Mouse (Mus musculus) liver, embryonic 14.5 days (tissue): ENCODE data around the gene Tarbp2. TPM values are rescaled to one million over a fixed set of nuclear protein-coding genes. Genes with fewer than 3 reads are reported as not detected.
A peak's percentile ranks its signal among the peaks of the same experiment; 100 is the strongest.

Source experiments
- ATAC-seq: fragments of 200-750 bp; cut with Nextera tagmentation; 2 replicates; pipeline ENCODE4 v1.8.0; 2017; ENCODE audit warnings: moderate number of reproducible peaks, mild to moderate bottlenecking, moderate library complexity; ENCODE audit not compliant: insufficient read depth
- DNase-seq, 3 experiments: peaks; one replicate each; pipeline ENCODE4 v3.0.0-alpha.2; 2012 to 2013; ENCODE audit warnings: low read depth in 3 of 3, low spot score in 3 of 3
- H3K27ac ChIP-seq: fragments of 300-500 bp; sonication (generic); 2 replicates; pipeline ENCODE4 v1.5.1; 2014; ENCODE audit warnings: moderate library complexity, mild to moderate bottlenecking, control low read depth, inconsistent platforms
- H3K27me3 ChIP-seq: fragments of 300-500 bp; sonication (generic); 2 replicates; pipeline ENCODE4 v1.6.1; 2014; ENCODE audit warnings: mild to moderate bottlenecking, low read length, moderate library complexity; ENCODE audit not compliant: control insufficient read depth, insufficient read depth
- H3K36me3 ChIP-seq: fragments of 300-500 bp; sonication (generic); replicated peaks from 2 replicates; pipeline ENCODE4 v1.6.1; 2014; ENCODE audit warnings: low read depth; ENCODE audit not compliant: control insufficient read depth, insufficient read depth
- H3K4me1 ChIP-seq, 2 experiments: fragments of 200-500 bp in 1 of 2; fragments of 300-500 bp in 1 of 2; sonication (generic) in 1 of 2; replicated peaks; 2 replicates each; pipeline ENCODE4 v1.6.1; 2012 to 2014; ENCODE audit warnings: antibody characterized with exemption in 1 of 2, inconsistent platforms in 1 of 2, low read length in 1 of 2; ENCODE audit not compliant: control insufficient read depth in 2 of 2, insufficient read depth in 2 of 2
- H3K4me2 ChIP-seq: fragments of 300-500 bp; sonication (generic); 2 replicates; pipeline ENCODE4 v1.6.1; 2014; ENCODE audit warnings: low read depth, mild to moderate bottlenecking, control low read depth, moderate library complexity
- H3K4me3 ChIP-seq, 2 experiments: fragments of 200-500 bp in 1 of 2; fragments of 300-500 bp in 1 of 2; sonication (generic) in 1 of 2; 2 replicates each; pipeline ENCODE4 v1.5.1; 2012 to 2014; ENCODE audit warnings: low read depth in 2 of 2, low read length in 2 of 2, mild to moderate bottlenecking in 2 of 2, control low read depth in 1 of 2, inconsistent platforms in 1 of 2, moderate library complexity in 1 of 2; ENCODE audit not compliant: insufficient read depth in 1 of 2
- H3K9ac ChIP-seq: fragments of 300-500 bp; sonication (generic); replicated peaks from 2 replicates; pipeline ENCODE4 v1.6.1; 2014; ENCODE audit warnings: mild to moderate bottlenecking, control low read depth, moderate library complexity
- H3K9me3 ChIP-seq: fragments of 300-500 bp; sonication (generic); 2 replicates; pipeline ENCODE4 v1.6.1; 2016; ENCODE audit warnings: low read length, mixed read lengths; ENCODE audit not compliant: control insufficient read depth
- CTCF ChIP-seq: IDR thresholded peaks from 2 replicates; pipeline ENCODE4 v1.5.1; 2016; ENCODE audit warnings: antibody characterized with exemption, low read depth, control low read depth
- EP300 ChIP-seq: IDR thresholded peaks from 2 replicates; pipeline ENCODE4 v1.6.1; 2016; ENCODE audit warnings: antibody characterized with exemption, low read depth
- WGBS: fragments of 180-500 bp; shearing (Covaris S2); extraction: QIAGEN DNeasy Blood & Tissue Kit; methylation state at CpG from one replicate; pipeline ENCODE4 v1.1.7; 2014; ENCODE audit not compliant: insufficient replicate concordance; 5-methylcytosine and 5-hydroxymethylcytosine counted together
- polyA plus RNA-seq, 2 experiments: library from polyadenylated mRNA; depleted of rRNA in 1 of 2; stranded (reverse) in 1 of 2; unstranded in 1 of 2; fragments of >200 nt; fragmentation: Nextera tagmentation in 1 of 2; extraction: Ambion mirVana in 1 of 2; gene quantifications; 2 replicates each; pipeline versions ENCODE4 v1.2.1 to v1.2.3; 2012 to 2014

Tarbp2 gene
- polyA plus RNA-seq, 2 experiments, result 31.5 to 39.6 TPM

DNA sequence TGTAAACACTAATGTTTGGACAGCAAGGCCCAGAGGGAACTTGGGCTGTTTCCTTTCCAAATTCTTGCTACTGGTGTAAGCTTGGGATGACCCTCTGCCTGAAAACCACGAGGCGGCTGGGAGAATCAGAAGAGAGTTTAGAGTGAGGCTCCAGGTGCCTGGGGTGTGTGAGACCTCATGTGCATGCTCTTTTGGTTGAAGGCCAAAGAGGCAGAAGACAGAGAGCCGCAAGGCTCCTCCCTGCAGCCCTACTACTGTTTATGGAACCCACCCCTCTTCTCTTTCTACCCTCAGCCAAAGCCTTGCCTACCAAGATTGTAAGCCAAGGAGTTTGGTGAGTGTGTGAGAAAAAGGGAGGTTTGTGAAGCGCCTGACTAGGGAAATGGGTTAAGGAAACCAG lies 2.2 kb upstream of the Tarbp2 start:
- no peak for DNase-seq
- Histone ChIP-seq H3K27ac (no peak overlapping the region), H3K4me1 (peaks cover 11 to 17% of the 10 kb centered on the region in 2 experiments), H3K9ac (no peak overlapping the region), H3K27me3 (peaks cover 3% of the 10 kb centered on the region), H3K36me3 (no peaks in the 10 kb centered on the region), H3K4me2 (peak overlapping the region; percentile 100), H3K9me3 (no peaks in the 10 kb centered on the region), H3K4me3 (no peak overlapping the region)
- WGBS, result 74% methylated on average over 4 of the region's 4 CpGs
- ATAC-seq, result no peak
- TF ChIP-seq EP300 (no peak), CTCF (no peak)

DNA sequence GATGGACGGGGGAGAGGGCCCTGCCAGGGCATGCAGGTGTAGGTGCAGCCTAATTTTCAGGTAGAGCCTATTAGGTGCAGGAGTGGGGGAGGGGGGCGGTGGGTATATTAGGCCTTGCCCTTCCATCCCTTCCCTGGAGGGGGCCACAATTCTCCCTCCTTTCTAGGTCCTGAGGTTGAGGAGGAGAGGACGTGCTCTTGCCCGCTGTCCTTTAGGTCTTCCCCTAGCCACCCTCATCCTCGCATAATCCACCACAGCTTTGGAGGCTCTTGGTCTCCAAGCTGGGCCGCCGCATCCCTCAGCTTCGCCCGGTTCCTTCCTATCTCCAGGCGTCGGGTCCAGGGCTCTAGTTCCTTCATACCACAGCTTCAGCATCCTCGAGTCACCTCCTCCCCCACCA lies 1.7 kb upstream of the Tarbp2 start:
- Histone ChIP-seq H3K4me2 (peak overlapping the region; percentile 100), H3K27ac (no peak overlapping the region), H3K9ac (peak overlapping the region; percentile 70), H3K4me1 (peaks cover 11 to 13% of the 10 kb centered on the region in 2 experiments), H3K27me3 (peaks cover 3% of the 10 kb centered on the region), H3K4me3 (peak overlapping the region; percentile 72 to 79), H3K9me3 (no peaks in the 10 kb centered on the region), H3K36me3 (no peaks in the 10 kb centered on the region)
- ATAC-seq (no peak), DNase-seq (no peak)
- WGBS, result 9% methylated on average over 12 of the region's 12 CpGs
- no peak for TF ChIP-seq CTCF
- no peak for TF ChIP-seq EP300

DNA sequence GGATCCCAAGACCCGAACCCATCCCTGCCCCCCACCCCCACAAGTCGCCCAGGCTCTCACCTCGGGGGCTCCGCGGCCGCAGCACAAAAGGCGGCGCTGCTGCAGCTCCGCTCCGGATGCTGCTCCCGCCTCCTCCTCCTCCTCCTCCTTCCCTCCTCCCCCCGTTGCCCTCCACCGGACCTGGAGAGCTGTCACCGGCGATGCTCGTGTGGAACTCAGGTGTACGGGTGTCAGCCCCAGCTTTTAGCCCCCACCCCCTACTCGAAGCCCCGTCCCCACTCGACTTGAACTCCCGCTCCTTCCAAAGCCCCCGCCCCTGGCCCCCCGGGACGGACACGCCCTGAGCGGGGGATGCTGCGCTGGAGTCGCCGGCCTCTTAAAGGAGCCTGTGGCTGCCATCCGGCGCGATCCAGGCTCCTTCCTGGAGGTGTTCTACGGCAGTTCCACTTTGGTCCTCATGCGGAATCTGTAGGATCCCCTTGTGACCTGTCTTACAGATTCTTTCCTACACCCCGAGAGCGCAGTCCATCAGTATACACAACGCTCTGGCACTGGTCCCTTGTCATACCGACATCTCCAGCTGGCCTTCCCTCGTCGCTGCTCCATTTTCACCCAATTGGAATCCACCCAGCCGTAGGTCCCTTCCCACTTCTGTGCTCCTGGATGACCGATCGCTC lies 1.1 kb upstream of the Tarbp2 start, which contains the start of gene Map3k12:
Gene Map3k12 (minus strand): TSS at position 337 of the 677 bp plus-strand sequence.
- Histone ChIP-seq H3K27ac (peak within 1 kb of the TSS; percentile 75), H3K9me3 (no peaks in the 10 kb centered on the region), H3K4me1 (peaks cover 11 to 13% of the 10 kb centered on the region in 2 experiments), H3K4me3 (peak within 1 kb of the TSS; percentile 72 to 79), H3K9ac (peak within 1 kb of the TSS; percentile 70), H3K36me3 (no peaks in the 10 kb centered on the region), H3K4me2 (peak within 1 kb of the TSS; percentile 100), H3K27me3 (peaks cover 3% of the 10 kb centered on the region)
- TF ChIP-seq CTCF (peak; percentile 43), EP300 (no peak)
- DNase-seq (peak in 2 of 3 experiments; percentile 32 to 44), ATAC-seq (no peak)
- WGBS, result under 1% methylated on average over 43 of the region's 43 CpGs

DNA sequence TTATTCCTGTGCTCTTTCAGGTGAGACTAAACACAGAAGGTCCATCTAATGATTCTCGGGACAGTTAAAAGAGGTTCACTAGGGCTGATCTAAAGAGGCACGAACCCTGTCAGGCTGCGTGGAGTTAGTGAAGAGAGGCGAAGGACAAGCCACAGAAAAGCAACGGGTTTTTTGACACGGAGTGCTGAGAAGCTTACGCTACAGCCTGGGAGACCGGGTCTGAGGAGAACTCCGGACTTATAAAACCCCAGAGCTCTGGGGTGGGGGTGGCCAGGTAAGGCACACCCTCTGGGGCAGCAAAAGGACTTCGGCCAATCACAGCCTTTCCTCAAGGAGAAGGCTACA lies 389 bp upstream of the Tarbp2 start:
- DNase-seq (no peak), ATAC-seq (no peak)
- H3K27ac ChIP-seq, result peak overlapping the region; percentile 75
- H3K4me3 ChIP-seq, result peak overlapping the region; percentile 72 to 79
- TF ChIP-seq CTCF (no peak), EP300 (no peak)
- H3K36me3 ChIP-seq, result no peaks in the 10 kb centered on the region
- H3K9me3 ChIP-seq, result no peaks in the 10 kb centered on the region
- under 1% methylated on average over 10 of the region's 10 CpGs for WGBS
- H3K27me3 ChIP-seq, result peaks cover 3% of the 10 kb centered on the region
- peaks cover 11 to 13% of the 10 kb centered on the region in 2 experiments for H3K4me1 ChIP-seq
- peak overlapping the region; percentile 70 for H3K9ac ChIP-seq
- H3K4me2 ChIP-seq, result peak overlapping the region; percentile 100

DNA sequence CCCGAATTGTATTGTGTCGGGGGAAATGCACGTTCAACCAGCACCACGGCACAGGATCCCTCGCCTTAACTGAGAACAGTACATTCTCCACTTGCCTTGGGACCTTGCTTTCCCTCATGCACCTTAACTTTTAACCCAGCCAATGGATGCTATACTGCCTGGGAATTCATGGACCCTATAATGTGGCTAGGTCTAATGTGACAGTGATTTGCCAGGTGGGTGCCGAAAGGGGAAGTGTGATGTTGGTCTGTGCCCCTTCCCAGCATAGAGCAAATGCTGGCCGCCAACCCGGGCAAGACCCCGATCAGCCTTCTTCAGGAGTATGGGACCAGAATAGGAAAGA lies 838 bp downstream of the Tarbp2 start:
- no peak for DNase-seq
- H3K4me3 ChIP-seq, result peak overlapping the region; percentile 72 to 87
- peak overlapping the region; percentile 78 for H3K9ac ChIP-seq
- H3K36me3 ChIP-seq, result no peaks in the 10 kb centered on the region
- ATAC-seq, result no peak
- H3K27me3 ChIP-seq, result peaks cover 3% of the 10 kb centered on the region
- peaks cover 11 to 13% of the 10 kb centered on the region in 2 experiments for H3K4me1 ChIP-seq
- H3K4me2 ChIP-seq, result peak overlapping the region; percentile 93
- H3K9me3 ChIP-seq, result no peaks in the 10 kb centered on the region
- WGBS, result 2% methylated on average over 9 of the region's 9 CpGs
- TF ChIP-seq CTCF (no peak), EP300 (no peak)
- H3K27ac ChIP-seq, result peak overlapping the region; percentile 73
